Mouse (Mus musculus) forebrain, embryonic 12.5 days (tissue): ENCODE measurements at regions not wholly inside any gene's neighbourhood (a gene's known extent, or its start where the extent isn't known, plus 50 kb on each side); places are given as distances from the start of the nearest gene placed in this dataset.

Experiments
- ATAC-seq: fragments of 200-750 bp; cut with Nextera tagmentation; 2 replicates; pipeline ENCODE4 v1.8.0; 2017; ENCODE audit warnings: moderate TSS enrichment; ENCODE audit not compliant: low FRiP score
- H3K27ac ChIP-seq: fragments of 300-500 bp; sonication (generic); 2 replicates; pipeline ENCODE4 v1.5.1; 2016; ENCODE audit warnings: mild to moderate bottlenecking
- H3K27me3 ChIP-seq: fragments of 300-500 bp; sonication (generic); 2 replicates; pipeline ENCODE4 v1.6.1; 2016; ENCODE audit warnings: mild to moderate bottlenecking
- H3K36me3 ChIP-seq: fragments of 300-500 bp; sonication (generic); replicated peaks from 2 replicates; pipeline ENCODE4 v1.6.1; 2016; ENCODE audit warnings: mild to moderate bottlenecking
- H3K4me1 ChIP-seq: fragments of 300-500 bp; sonication (generic); 2 replicates; pipeline ENCODE4 v1.6.1; 2016
- H3K4me2 ChIP-seq: fragments of 300-500 bp; sonication (generic); 2 replicates; pipeline ENCODE4 v1.6.1; 2016; ENCODE audit warnings: mild to moderate bottlenecking, moderate library complexity
- H3K4me3 ChIP-seq: fragments of 300-500 bp; sonication (generic); replicated peaks from 2 replicates; pipeline ENCODE4 v1.5.1; 2016; ENCODE audit warnings: mild to moderate bottlenecking
- H3K9ac ChIP-seq: fragments of 300-500 bp; sonication (generic); 2 replicates; pipeline ENCODE4 v1.6.1; 2016; ENCODE audit warnings: mild to moderate bottlenecking
- H3K9me3 ChIP-seq: fragments of 300-500 bp; sonication (generic); 2 replicates; pipeline ENCODE4 v1.6.1; 2016
- WGBS: fragments of 180-500 bp; shearing (Covaris S2); methylation state at CpG from one replicate; pipeline ENCODE4 v1.1.7; 2016; 5-methylcytosine and 5-hydroxymethylcytosine counted together

- Histone ChIP-seq H3K9ac (no peak overlapping the region), H3K36me3 (no peaks in the 10 kb centered on the region), H3K27ac (no peak overlapping the region), H3K9me3 (no peaks in the 10 kb centered on the region), H3K4me3 (no peak overlapping the region), H3K27me3 (no peaks in the 10 kb centered on the region), H3K4me2 (no peak overlapping the region), H3K4me1 (no peaks in the 10 kb centered on the region)
- WGBS, result 93% methylated on average over 4 of the region's 4 CpGs
- ATAC-seq, result no peak
Measured at GRCm38 (mm10) chr10:66756866-66757265, 339.1 kb upstream of the Jmjd1c start.

DNA sequence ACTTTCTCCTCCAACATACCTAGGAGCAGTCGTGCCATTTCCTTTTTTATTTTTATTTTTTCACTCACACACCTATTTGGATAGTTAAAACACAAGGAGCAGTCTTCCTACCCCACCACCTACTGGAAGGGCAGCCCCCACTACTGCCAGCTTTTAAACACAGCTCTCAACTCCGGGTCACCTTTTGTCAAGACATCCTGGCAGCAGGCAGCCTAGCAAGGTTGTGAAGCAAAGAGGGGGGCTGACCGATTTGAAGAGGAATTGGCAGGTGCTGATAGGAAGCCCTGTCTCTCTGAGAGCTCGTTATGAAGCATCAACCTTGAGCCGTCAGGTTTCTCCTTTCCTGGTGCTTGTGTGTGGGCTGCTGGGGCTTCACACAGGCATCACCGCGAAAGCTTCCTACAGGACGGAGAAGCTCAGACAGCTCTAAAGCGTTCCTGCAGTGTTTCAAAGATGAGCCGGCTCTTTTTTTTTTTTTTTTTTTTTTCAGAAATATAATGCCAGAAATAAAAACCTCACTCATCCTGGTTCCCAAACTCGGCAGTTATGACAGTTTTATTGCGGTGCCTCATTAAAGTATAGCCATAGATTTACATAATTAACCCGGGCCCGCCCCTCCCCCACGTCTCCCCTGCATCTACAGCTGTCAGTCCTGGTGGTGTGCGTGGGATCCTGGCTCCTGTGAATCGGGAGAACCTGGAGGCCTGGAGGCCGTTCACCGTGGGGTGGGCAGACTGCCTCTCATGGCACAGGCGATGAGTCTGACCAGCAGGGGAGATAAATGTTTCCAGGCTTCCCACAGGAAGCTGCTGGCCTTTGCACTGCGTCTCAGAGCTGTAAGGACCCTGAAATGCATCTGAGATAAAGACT lies 325.5 kb upstream of the Jmjd1c start:
- 45% methylated on average over 21 of the region's 21 CpGs for WGBS
- 0 out of 2 replicates have a peak, but pooled peaks have one; percentile 27 for ATAC-seq

GRCm38 (mm10) chr10:66780335-66781170 lies 315.4 kb upstream of the Jmjd1c start:
- ATAC-seq, result no peak
- Histone ChIP-seq H3K9me3 (no peaks in the 10 kb centered on the region), H3K4me3 (no peak overlapping the region), H3K27ac (no peak overlapping the region), H3K27me3 (no peaks in the 10 kb centered on the region), H3K9ac (no peak overlapping the region), H3K4me1 (no peaks in the 10 kb centered on the region), H3K4me2 (no peak overlapping the region), H3K36me3 (no peaks in the 10 kb centered on the region)
- WGBS, result 86% methylated on average over 11 of the region's 11 CpGs

More for the DNA sequence above, 325.5 kb upstream of the Jmjd1c start:
- Histone ChIP-seq H3K4me2 (peak overlapping the region; percentile 31; the same call in 1 of the 2 replicates), H3K36me3 (no peaks in the 10 kb centered on the region), H3K27ac (no peak overlapping the region), H3K27me3 (no peaks in the 10 kb centered on the region), H3K4me3 (no peak overlapping the region), H3K9me3 (peaks cover 10% of the 10 kb centered on the region), H3K4me1 (peaks cover 3% of the 10 kb centered on the region; the same call in 1 of the 2 replicates), H3K9ac (no peak overlapping the region)

GRCm38 (mm10) chr10:66781171-66781510 lies 314.8 kb upstream of the Jmjd1c start:
- WGBS, result 81% methylated on average over 1 of the region's 1 CpGs
- H3K4me2 ChIP-seq, result no peak overlapping the region
- H3K9me3 ChIP-seq, result no peaks in the 10 kb centered on the region
- H3K9ac ChIP-seq, result no peak overlapping the region
- H3K27me3 ChIP-seq, result no peaks in the 10 kb centered on the region
- H3K36me3 ChIP-seq, result no peaks in the 10 kb centered on the region
- no peak for ATAC-seq
- no peak overlapping the region for H3K4me3 ChIP-seq
- no peaks in the 10 kb centered on the region for H3K4me1 ChIP-seq
- no peak overlapping the region for H3K27ac ChIP-seq

DNA sequence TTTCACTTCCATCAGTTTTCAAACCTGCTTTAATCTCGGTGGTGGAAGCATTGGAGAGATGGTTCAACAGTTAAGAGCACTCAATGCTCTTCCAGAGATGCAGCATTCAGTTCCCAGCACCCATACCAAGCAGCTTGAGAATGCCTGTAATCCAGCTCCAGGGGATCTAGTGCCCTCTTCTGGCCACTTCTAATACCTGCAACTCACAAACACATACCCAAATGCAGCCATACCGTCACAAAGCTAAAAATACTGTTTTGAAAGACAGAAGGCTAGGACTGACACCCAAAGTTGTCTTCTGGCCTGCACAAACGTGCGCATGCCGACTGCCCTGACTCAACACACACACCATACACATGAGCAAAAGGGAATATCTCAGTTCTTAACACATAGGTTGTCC lies 313.9 kb upstream of the Jmjd1c start:
- Histone ChIP-seq H3K4me1 (no peaks in the 10 kb centered on the region), H3K4me2 (no peak overlapping the region), H3K27me3 (no peaks in the 10 kb centered on the region), H3K9me3 (no peaks in the 10 kb centered on the region), H3K9ac (no peak overlapping the region), H3K27ac (no peak overlapping the region), H3K4me3 (no peak overlapping the region), H3K36me3 (no peaks in the 10 kb centered on the region)
- 94% methylated on average over 5 of the region's 5 CpGs for WGBS
- no peak for ATAC-seq

GRCm38 (mm10) chr10:66787812-66788211 lies 308.1 kb upstream of the Jmjd1c start:
- 94% methylated on average over 7 of the region's 7 CpGs for WGBS
- H3K4me1 ChIP-seq, result no peaks in the 10 kb centered on the region
- H3K4me3 ChIP-seq, result no peak overlapping the region
- no peaks in the 10 kb centered on the region for H3K27me3 ChIP-seq
- H3K36me3 ChIP-seq, result no peaks in the 10 kb centered on the region
- H3K27ac ChIP-seq, result no peak overlapping the region
- no peak for ATAC-seq
- H3K9ac ChIP-seq, result no peak overlapping the region
- H3K9me3 ChIP-seq, result no peaks in the 10 kb centered on the region
- H3K4me2 ChIP-seq, result no peak overlapping the region

DNA sequence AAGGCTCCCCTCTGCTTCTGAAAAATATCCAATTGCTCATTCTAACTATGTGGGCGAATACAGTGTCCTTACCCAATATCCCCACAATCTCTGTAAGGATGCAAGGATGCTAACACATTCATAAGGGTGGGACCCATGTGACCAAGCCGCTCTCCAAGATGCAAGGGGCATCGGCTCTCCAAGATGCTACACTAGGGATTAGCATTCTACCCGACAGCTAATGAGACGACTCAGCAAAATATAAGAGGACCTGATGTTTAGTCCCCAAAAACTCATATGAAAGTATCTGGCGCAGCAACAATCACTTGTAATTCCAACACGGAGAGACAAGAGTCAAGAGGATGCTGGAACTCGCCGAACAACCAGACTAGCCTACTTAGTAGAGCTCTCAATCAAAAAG lies 299.6 kb upstream of the Jmjd1c start:
- no peak overlapping the region for H3K4me3 ChIP-seq
- no peak for ATAC-seq
- H3K36me3 ChIP-seq, result no peaks in the 10 kb centered on the region
- whole genome bisulfite sequencing, result 92% methylated on average over 9 of the region's 9 CpGs
- H3K9ac ChIP-seq, result no peak overlapping the region
- H3K9me3 ChIP-seq, result no peaks in the 10 kb centered on the region
- H3K4me2 ChIP-seq, result no peak overlapping the region
- H3K4me1 ChIP-seq, result no peaks in the 10 kb centered on the region
- H3K27me3 ChIP-seq, result peaks cover 7% of the 10 kb centered on the region; the same call in 1 of the 2 replicates
- no peak overlapping the region for H3K27ac ChIP-seq

- no peak overlapping the region for H3K4me3 ChIP-seq
- H3K27ac ChIP-seq, result no peak overlapping the region
- H3K4me1 ChIP-seq, result no peaks in the 10 kb centered on the region
- no peak overlapping the region for H3K4me2 ChIP-seq
- no peak for ATAC-seq
- H3K9me3 ChIP-seq, result peaks cover 8% of the 10 kb centered on the region; the same call in 1 of the 2 replicates
- no peaks in the 10 kb centered on the region for H3K27me3 ChIP-seq
- H3K36me3 ChIP-seq, result no peaks in the 10 kb centered on the region
- no peak overlapping the region for H3K9ac ChIP-seq
- 83% methylated on average over 1 of the region's 1 CpGs for WGBS
Measured at GRCm38 (mm10) chr10:66802691-66803090, 293.2 kb upstream of the Jmjd1c start.

- Histone ChIP-seq H3K4me2 (no peak overlapping the region), H3K27ac (no peak overlapping the region), H3K9me3 (peaks cover 8% of the 10 kb centered on the region; the same call in 1 of the 2 replicates), H3K4me3 (no peak overlapping the region), H3K4me1 (no peaks in the 10 kb centered on the region), H3K27me3 (no peaks in the 10 kb centered on the region), H3K9ac (no peak overlapping the region), H3K36me3 (no peaks in the 10 kb centered on the region)
- ATAC-seq, result peak; percentile 58; the same call in 1 of the 2 replicates
- WGBS, result 49% methylated on average over 16 of the region's 16 CpGs
Measured at GRCm38 (mm10) chr10:66807261-66807968, 288.5 kb upstream of the Jmjd1c start.

GRCm38 (mm10) chr10:66812515-66813260 lies 283.2 kb upstream of the Jmjd1c start:
- 88% methylated on average over 11 of the region's 11 CpGs for WGBS
- no peak for ATAC-seq
- H3K4me2 ChIP-seq, result no peak overlapping the region
- no peak overlapping the region for H3K9ac ChIP-seq
- H3K4me3 ChIP-seq, result no peak overlapping the region
- no peak overlapping the region for H3K27ac ChIP-seq
- H3K36me3 ChIP-seq, result no peaks in the 10 kb centered on the region
- H3K27me3 ChIP-seq, result peaks cover 10% of the 10 kb centered on the region; the same call in 1 of the 2 replicates
- H3K4me1 ChIP-seq, result 0 out of 2 replicates have a peak, but pooled peaks cover 4% of the 10 kb centered on the region
- H3K9me3 ChIP-seq, result no peaks in the 10 kb centered on the region

- Histone ChIP-seq H3K9me3 (no peaks in the 10 kb centered on the region), H3K9ac (no peak overlapping the region), H3K4me2 (peak overlapping the region; percentile 42), H3K27ac (no peak overlapping the region), H3K27me3 (peaks cover 10% of the 10 kb centered on the region; the same call in 1 of the 2 replicates), H3K36me3 (no peaks in the 10 kb centered on the region), H3K4me3 (peak overlapping the region; percentile 20), H3K4me1 (0 out of 2 replicates have a peak, but pooled peaks cover 4% of the 10 kb centered on the region)
- WGBS, result 18% methylated on average over 15 of the region's 15 CpGs
- ATAC-seq, result peak; percentile 47; the same call in 1 of the 2 replicates
Measured at GRCm38 (mm10) chr10:66813850-66814564, 281.9 kb upstream of the Jmjd1c start.
